In genomic region chr6:21795072-21795407, GRCm38 (mm10) we compare ENCODE assay signal across 9 mouse cellular contexts. TPM values are rescaled to one million over a fixed set of nuclear protein-coding genes. Genes with fewer than 3 reads are reported as not detected.
DNase-seq lines count a peak whose midpoint lies in the region; ATAC-seq and TF ChIP-seq lines count a peak whose summit lies in the region.
"Had no signal": no experiment of that assay in that cellular context is flagged by ENCODE, and none has a peak within 500 bp of the region (broad histone marks: within the 10 kb centered on the region; RNA-seq: fewer than 3 reads in every experiment).

No protein-coding gene starts in this region.

- H3K9me3 ChIP-seq in E14TG2a.4 (ENCODE audit: low read length) = peaks cover 5% of the 10 kb centered on the region; the same call in 1 of the 2 replicates
- H3K9me3 ChIP-seq in lung, embryonic 14.5 days (ENCODE audit: low read depth, low read length) = no peaks in the 10 kb centered on the region
- H3K9me3 ChIP-seq: heart, embryonic 13.5 days had no signal

- DNase-seq in adrenal gland, adult 2 months = peak; percentile 72
- DNase-seq in embryo, embryonic 10.5 days (ENCODE audit: low spot score) = peak; percentile 83
- peak; percentile 31 to 61 for DNase-seq in heart, adult 9 months (ENCODE audit: low spot score in 2 of 2)
- peak; percentile 71 to 74 for DNase-seq in kidney, postnatal 25 days
- DNase-seq in lung, embryonic 14.5 days = peak; percentile 89
- peak; percentile 77 for DNase-seq in retina, postnatal 1 day
- peak; percentile 53 for DNase-seq in yolk sac, embryonic 10.5 days (ENCODE audit: low spot score)

- peak; percentile 73 for TF ChIP-seq CTCF in E14TG2a.4 (conservative IDR thresholded peaks at IDR 0.05; ENCODE audit: low read length)
- TF ChIP-seq CTCF in lung, embryonic 14.5 days (IDR thresholded peaks at IDR 0.05; ENCODE audit: low read depth) = peak; percentile 77

- no peak overlapping the region for H3K4me3 ChIP-seq in E14TG2a.4 (replicated peaks; ENCODE audit: low read length)
- H3K4me3 ChIP-seq in lung, embryonic 14.5 days (ENCODE audit: low read depth, low read length) = no peak overlapping the region
- H3K4me3 ChIP-seq: heart, embryonic 13.5 days had no signal

- H3K27ac ChIP-seq in lung, embryonic 14.5 days (ENCODE audit: low read depth) = no peak overlapping the region
- H3K27ac ChIP-seq: heart, embryonic 13.5 days had no signal

- peak; percentile 80 for ATAC-seq in lung, embryonic 14.5 days (ENCODE audit: insufficient read depth)

- no peak overlapping the region for H3K9ac ChIP-seq in lung, embryonic 14.5 days
- H3K9ac ChIP-seq: heart, embryonic 13.5 days had no signal

- no peaks in the 10 kb centered on the region for H3K4me1 ChIP-seq in E14TG2a.4 (replicated peaks; ENCODE audit: low read depth, low read length)
- no peaks in the 10 kb centered on the region for H3K4me1 ChIP-seq in lung, embryonic 14.5 days (ENCODE audit: insufficient read depth)

- H3K4me2 ChIP-seq in lung, embryonic 14.5 days = no peak overlapping the region
- H3K4me2 ChIP-seq: heart, embryonic 13.5 days had no signal

- no peaks in the 10 kb centered on the region for H3K27me3 ChIP-seq in E14TG2a.4 (ENCODE audit: insufficient read depth, low read length)
- H3K27me3 ChIP-seq in lung, embryonic 14.5 days (ENCODE audit: insufficient read depth, low read length) = no peaks in the 10 kb centered on the region
- H3K27me3 ChIP-seq: heart, embryonic 13.5 days had no signal

- 4% methylated on average over 7 of the region's 7 CpGs for WGBS in lung, embryonic 14.5 days

- no peaks in the 10 kb centered on the region for H3K36me3 ChIP-seq in E14TG2a.4 (ENCODE audit: insufficient read depth, low read length)
- peaks cover 3% of the 10 kb centered on the region; the same call in 1 of the 2 replicates for H3K36me3 ChIP-seq in lung, embryonic 14.5 days (ENCODE audit: insufficient read depth)

RNA-seq across cellular contexts. Expression of gene Tspan12, which starts 57.3 kb away (rescaled TPM):
- total RNA-seq in adrenal gland, adult 2 months (2021) = 100 to 1,000 TPM; 114 to 198 TPM
- polyA plus RNA-seq in adrenal gland, adult 2 months (2012; rRNA removed) = 15.4 TPM in 2 replicates
- polyA plus RNA-seq in lung, embryonic 14.5 days (2014; fragmentation: Nextera tagmentation; extraction: Ambion mirVana) = 53.0 and 53.7 TPM in 2 replicates
